Mouse (Mus musculus) cortical plate, adult 2 months (tissue): ENCODE measurements around the gene Syt3. TPM values are rescaled to one million over a fixed set of nuclear protein-coding genes. Genes with fewer than 3 reads are reported as not detected.

Experiments
- H3K27ac ChIP-seq: fragments of 200-500 bp; 2 replicates; pipeline ENCODE4 v1.5.1; 2012; ENCODE audit warnings: low read length, control low read depth, inconsistent platforms; ENCODE audit not compliant: insufficient read depth
- H3K4me1 ChIP-seq: fragments of 200-500 bp; 2 replicates; pipeline ENCODE4 v1.6.1; 2011; ENCODE audit warnings: low read length; ENCODE audit not compliant: control insufficient read depth, insufficient read depth
- H3K4me3 ChIP-seq: fragments of 200-500 bp; 2 replicates; pipeline ENCODE4 v1.5.1; 2011; ENCODE audit warnings: mild to moderate bottlenecking, low read length, control low read depth; ENCODE audit not compliant: insufficient read depth
- CTCF ChIP-seq: fragments of 200-500 bp; IDR thresholded peaks from 2 replicates; pipeline ENCODE4 v1.5.1; 2011; ENCODE audit warnings: mild to moderate bottlenecking, control low read depth, low read length; ENCODE audit not compliant: insufficient read depth; ENCODE audit errors: extremely low read depth
- POLR2A ChIP-seq: fragments of 200-500 bp; IDR thresholded peaks from 2 replicates; pipeline ENCODE4 v1.6.1; 2011; ENCODE audit warnings: mild to moderate bottlenecking, low read length, control low read depth; ENCODE audit not compliant: insufficient read depth; ENCODE audit errors: extremely low read depth
- polyA plus RNA-seq: library from polyadenylated mRNA; depleted of rRNA; stranded (reverse); fragments of >200 nt; gene quantifications from 2 replicates; pipeline ENCODE4 v1.2.3, GENCODE M21; 2012

The Syt3 gene
- polyA plus RNA-seq, 1 experiment: 70.2 TPM

DNA sequence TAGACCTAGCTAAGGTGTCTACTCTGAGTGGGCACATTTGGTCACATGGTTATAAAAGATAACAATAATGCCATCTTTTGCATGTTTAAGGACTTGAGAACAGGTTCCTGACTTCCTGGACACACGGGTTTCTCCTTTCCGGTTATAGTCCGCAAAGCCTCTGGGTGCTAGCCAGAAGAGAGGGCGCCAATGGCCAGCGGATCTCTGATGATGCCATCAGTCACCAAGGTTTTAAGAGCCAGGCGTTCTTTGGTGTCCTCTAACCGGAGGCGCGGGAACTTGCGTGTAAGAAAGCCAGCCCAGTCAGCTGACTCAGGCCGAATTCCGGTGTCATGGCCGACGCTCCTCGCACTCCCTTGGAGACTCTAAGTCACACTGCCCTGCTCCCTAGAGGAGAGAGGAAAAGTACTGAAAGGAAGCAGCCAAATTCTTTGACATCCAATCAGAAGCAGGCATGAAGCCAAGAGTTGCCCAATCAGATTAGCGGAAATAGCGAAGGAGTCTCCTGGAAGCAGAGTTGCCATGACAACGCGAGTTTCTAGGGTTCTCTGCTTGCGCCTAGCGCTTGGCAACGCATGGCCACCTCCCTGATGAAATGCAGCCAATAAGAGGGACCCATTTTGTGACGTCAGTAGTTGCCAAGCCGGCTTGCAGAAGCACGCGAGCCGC, 21.6 kb downstream of the Syt3 start:
- Histone ChIP-seq H3K27ac (no peak overlapping the region), H3K4me1 (no peaks in the 10 kb centered on the region), H3K4me3 (peak overlapping the region; percentile 3)
- TF ChIP-seq CTCF: no peak
- peak; percentile 79 for TF ChIP-seq POLR2A

DNA sequence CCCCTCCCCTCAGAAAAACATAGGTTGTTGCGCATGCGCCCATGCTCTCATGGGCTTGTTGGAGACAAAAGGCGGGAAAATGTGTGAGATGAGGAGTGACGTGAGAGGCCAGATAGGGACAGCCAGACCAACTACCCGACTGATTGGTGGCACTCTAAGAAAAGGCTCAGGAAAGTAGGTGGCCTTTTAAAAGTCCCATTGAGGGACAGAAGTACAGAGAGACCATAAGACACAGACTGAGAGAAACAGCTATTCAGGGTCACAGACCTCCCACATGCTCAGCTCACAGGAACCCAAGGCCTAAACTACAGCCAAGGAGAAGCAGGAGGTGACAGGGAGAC, 22.1 kb downstream of the Syt3 start:
- no peak overlapping the region for H3K27ac ChIP-seq

GRCm38 (mm10) chr7:44411144-44411543, 27.2 kb downstream of the Syt3 start:
- H3K4me1 ChIP-seq: no peaks in the 10 kb centered on the region
- no peak overlapping the region for H3K4me3 ChIP-seq
- no peak for TF ChIP-seq CTCF
- TF ChIP-seq POLR2A: no peak
- no peak overlapping the region for H3K27ac ChIP-seq

More for the DNA sequence above, 22.1 kb downstream of the Syt3 start:
- H3K4me1 ChIP-seq: no peaks in the 10 kb centered on the region
- H3K4me3 ChIP-seq: no peak overlapping the region
- no peak for TF ChIP-seq POLR2A
- TF ChIP-seq CTCF: no peak

DNA sequence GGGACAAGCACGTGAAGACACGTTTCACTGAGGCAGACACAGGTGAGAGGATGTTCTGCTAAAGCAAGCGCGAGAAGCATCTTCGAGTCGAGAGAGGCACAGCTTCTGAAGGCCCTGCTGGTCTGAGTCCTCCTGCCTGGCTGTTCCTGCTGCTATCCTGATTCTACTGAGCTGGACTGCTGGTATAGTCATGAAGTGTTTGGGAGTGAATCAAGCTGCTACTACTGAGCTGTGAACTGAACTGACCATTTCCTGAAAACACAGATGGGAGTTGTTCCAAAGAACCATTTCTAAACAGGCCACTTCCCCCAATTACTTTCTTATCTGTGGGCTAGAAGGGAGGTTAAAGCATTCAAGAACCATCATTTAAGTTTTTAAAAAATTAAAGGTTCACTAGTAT, 29.4 kb downstream of the Syt3 start:
- Histone ChIP-seq H3K4me1 (no peaks in the 10 kb centered on the region), H3K27ac (no peak overlapping the region), H3K4me3 (no peak overlapping the region)
- TF ChIP-seq POLR2A: no peak
- no peak for TF ChIP-seq CTCF

GRCm38 (mm10) chr7:44427666-44428065, 43.8 kb downstream of the Syt3 start:
- Histone ChIP-seq H3K4me1 (peaks cover 6% of the 10 kb centered on the region; the same call in 1 of the 2 replicates), H3K4me3 (peak overlapping the region; percentile 82; the same call in 1 of the 2 replicates), H3K27ac (no peak overlapping the region)
- TF ChIP-seq POLR2A (no peak), CTCF (no peak)

- Histone ChIP-seq H3K4me1 (peaks cover 6% of the 10 kb centered on the region; the same call in 1 of the 2 replicates), H3K4me3 (peak overlapping the region; percentile 82), H3K27ac (peak overlapping the region; percentile 66; the same call in 1 of the 2 replicates)
- TF ChIP-seq CTCF (no peak), POLR2A (no peak)
Observed at GRCm38 (mm10) chr7:44428171-44428950, 44.5 kb downstream of the Syt3 start.

DNA sequence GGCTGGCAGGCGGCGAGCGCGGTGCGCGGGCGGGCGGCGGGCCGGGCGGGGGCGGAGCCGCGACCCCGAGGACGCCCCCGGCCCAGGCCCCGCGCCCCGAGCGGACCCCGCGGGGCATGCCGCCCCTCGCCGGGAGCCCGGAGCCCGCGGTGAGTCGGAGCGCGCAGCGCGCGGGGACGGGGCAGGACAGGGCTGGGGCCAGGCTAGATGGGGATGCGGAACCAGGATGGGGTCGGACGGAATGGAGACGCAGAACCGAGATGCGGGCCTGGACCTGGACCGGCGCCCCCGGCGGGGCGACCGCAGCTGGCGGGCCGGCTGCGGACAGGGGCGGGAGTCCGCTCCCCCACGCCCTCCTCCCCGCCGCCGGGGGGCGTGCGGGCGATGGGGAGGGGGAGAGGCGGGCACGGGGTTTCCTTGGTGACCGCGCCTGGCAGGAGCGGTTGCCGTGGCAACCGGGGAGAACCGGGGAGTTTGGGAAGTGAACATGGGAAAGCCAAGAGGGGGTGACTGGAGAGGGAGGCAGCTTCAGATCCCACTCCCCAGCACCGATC, 45.1 kb downstream of the Syt3 start, which contains the start of gene Lrrc4b:
Gene Lrrc4b (plus strand): TSS at position 51 of the 554 bp plus-strand sequence.
- H3K4me3 ChIP-seq: peak within 1 kb of the TSS; percentile 82
- TF ChIP-seq POLR2A (no peak), CTCF (no peak)
- peaks cover 6% of the 10 kb centered on the region; the same call in 1 of the 2 replicates for H3K4me1 ChIP-seq
- peak within 1 kb of the TSS; percentile 96 for H3K27ac ChIP-seq

DNA sequence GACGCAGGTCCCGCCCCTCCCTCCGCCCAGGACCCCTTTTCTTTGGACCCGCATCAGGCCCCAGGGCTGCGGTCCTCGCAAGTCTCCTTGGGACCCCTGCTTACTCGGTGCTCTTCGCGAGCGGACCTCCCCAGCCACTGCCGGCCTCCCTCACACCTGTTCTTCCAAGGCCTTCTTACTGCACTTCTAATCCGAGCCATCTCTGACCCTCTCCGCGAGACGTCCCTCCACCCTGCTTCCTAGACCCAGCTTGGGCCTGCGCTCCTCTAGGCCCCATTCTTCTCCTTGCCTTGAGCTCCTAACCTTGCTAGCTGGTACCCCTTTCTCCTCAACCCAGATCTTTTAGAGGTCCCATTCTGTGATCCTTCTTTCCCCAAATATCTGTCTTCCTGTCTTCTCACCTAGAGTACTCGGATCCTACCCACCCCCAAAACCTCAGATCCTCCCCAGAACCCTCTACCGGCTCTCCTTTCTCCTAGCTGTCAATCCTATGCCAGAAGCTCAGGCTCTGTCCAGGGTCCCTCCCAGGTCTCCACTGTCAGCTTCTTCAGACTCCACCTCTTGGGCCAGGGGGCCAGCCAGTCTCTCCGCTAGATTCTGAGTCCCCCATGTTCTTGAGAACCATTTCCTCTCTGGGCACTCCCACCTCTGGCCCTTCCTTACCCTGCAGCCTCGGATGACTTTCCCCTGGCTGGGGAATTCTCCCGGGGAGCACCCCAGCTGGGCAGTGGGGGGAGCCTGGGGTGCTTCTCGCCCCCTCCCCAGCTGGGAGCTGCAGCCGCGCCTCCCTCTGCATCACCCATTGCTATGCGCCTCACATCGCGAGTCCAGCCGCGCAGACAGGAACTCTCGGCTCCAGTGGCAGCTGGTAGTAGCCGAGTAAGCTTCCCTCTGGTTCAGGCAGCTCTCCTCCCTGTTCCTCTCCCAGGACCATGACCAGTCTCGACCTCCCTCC, 45.9 kb downstream of the Syt3 start:
- H3K4me3 ChIP-seq: peak overlapping the region; percentile 82
- peaks cover 6% of the 10 kb centered on the region; the same call in 1 of the 2 replicates for H3K4me1 ChIP-seq
- TF ChIP-seq POLR2A (peak; percentile 36; the same call in 1 of the 2 replicates), CTCF (no peak)
- peak overlapping the region; percentile 80 for H3K27ac ChIP-seq

- H3K27ac ChIP-seq: no peak overlapping the region
- H3K4me1 ChIP-seq: peaks cover 7% of the 10 kb centered on the region; the same call in 1 of the 2 replicates
- no peak for TF ChIP-seq POLR2A
- TF ChIP-seq CTCF: no peak
- no peak overlapping the region for H3K4me3 ChIP-seq
Observed at GRCm38 (mm10) chr7:44432550-44432949, 48.6 kb downstream of the Syt3 start.

DNA sequence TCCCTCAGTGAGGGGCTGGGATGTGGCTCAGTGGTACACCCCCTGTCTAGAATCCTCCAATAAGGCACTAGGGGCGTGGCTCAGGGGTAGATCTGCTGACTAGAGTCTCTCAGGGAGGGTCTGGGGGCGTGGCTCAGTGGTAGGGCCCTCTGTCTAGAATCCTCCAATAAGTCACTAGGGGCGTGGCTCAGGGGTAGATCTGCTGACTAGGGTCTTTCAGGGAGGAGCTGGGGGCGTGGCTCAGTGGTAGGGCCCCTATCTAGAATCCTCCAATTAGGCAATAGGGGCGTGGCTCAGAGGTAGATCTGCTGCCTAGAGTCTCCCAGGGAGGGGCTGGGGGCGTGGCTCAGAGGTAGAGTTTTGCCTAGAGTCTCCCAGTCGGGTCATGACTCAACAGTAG, 49.5 kb downstream of the Syt3 start:
- TF ChIP-seq CTCF: no peak
- peaks cover 13% of the 10 kb centered on the region for H3K4me1 ChIP-seq
- no peak overlapping the region for H3K27ac ChIP-seq
- no peak overlapping the region for H3K4me3 ChIP-seq
